In genomic region chr1:154529666-154530065, GRCm38 (mm10) we compare ENCODE assay signal across 22 mouse cellular contexts.
"Had no signal": no experiment of that assay in that cellular context is flagged by ENCODE, and none has a peak within 500 bp of the region (broad histone marks: within the 10 kb centered on the region; RNA-seq: fewer than 3 reads in every experiment).

No protein-coding gene starts in this region.

- H3K36me3 ChIP-seq: intestine, embryonic 15.5 days; limb, embryonic 10.5 days; limb, embryonic 13.5 days; liver, embryonic 12.5 days; liver, embryonic 15.5 days; lung, embryonic 15.5 days; midbrain, embryonic 10.5 days; midbrain, embryonic 13.5 days had no signal

- DNase-seq: kidney, adult 18-20 months; kidney, adult 9 months; kidney, postnatal 14 days; kidney, postnatal 4 days; liver; lung, adult 18-20 months; lung, postnatal 10 days; lung, postnatal 36 days; right cerebral cortex, postnatal 25 days; thymus, adult 18-20 months; thymus, postnatal 36 days had no signal

- H3K27me3 ChIP-seq: intestine, embryonic 15.5 days; limb, embryonic 13.5 days; liver, embryonic 12.5 days; liver, embryonic 15.5 days; lung, embryonic 15.5 days; megakaryocyte, embryonic 14.5 days; midbrain, embryonic 13.5 days had no signal

- ATAC-seq: intestine, embryonic 15.5 days; liver, embryonic 12.5 days; midbrain, embryonic 13.5 days; midbrain, embryonic 16.5 days had no signal

- H3K27ac ChIP-seq: intestine, embryonic 15.5 days; limb, embryonic 10.5 days; limb, embryonic 13.5 days; liver, embryonic 12.5 days; liver, embryonic 15.5 days; lung, embryonic 15.5 days; midbrain, embryonic 10.5 days; midbrain, embryonic 13.5 days had no signal

- H3K4me3 ChIP-seq: intestine, embryonic 15.5 days; limb, embryonic 10.5 days; limb, embryonic 13.5 days; liver, embryonic 12.5 days; liver, embryonic 15.5 days; lung, embryonic 15.5 days; megakaryocyte, embryonic 14.5 days; midbrain, embryonic 10.5 days; midbrain, embryonic 13.5 days; myocyte had no signal

- H3K9me3 ChIP-seq: intestine, embryonic 15.5 days; limb, embryonic 10.5 days; limb, embryonic 13.5 days; liver, embryonic 15.5 days; lung, embryonic 15.5 days; midbrain, embryonic 10.5 days; midbrain, embryonic 13.5 days had no signal

- H3K4me2 ChIP-seq: intestine, embryonic 15.5 days; limb, embryonic 13.5 days; liver, embryonic 12.5 days; liver, embryonic 15.5 days; lung, embryonic 15.5 days; midbrain, embryonic 13.5 days had no signal

- H3K9ac ChIP-seq: intestine, embryonic 15.5 days; limb, embryonic 13.5 days; liver, embryonic 12.5 days; liver, embryonic 15.5 days; lung, embryonic 15.5 days; midbrain, embryonic 13.5 days had no signal

- H3K4me1 ChIP-seq: intestine, embryonic 15.5 days; limb, embryonic 13.5 days; liver, embryonic 12.5 days; liver, embryonic 15.5 days; lung, embryonic 15.5 days; megakaryocyte, embryonic 14.5 days had no signal
